Mouse (Mus musculus) ES-E14 (cell line): ENCODE data around the gene Rasip1. TPM values are rescaled to one million over a fixed set of nuclear protein-coding genes. Genes with fewer than 3 reads are reported as not detected.

Experiments used
- DNase-seq: peaks from one replicate; pipeline ENCODE4 v3.0.0-alpha.2; 2013; ENCODE audit warnings: low read depth, low spot score
- H3K27ac ChIP-seq: 2 replicates; pipeline ENCODE4 v1.5.1; 2012; ENCODE audit warnings: low read depth, mild to moderate bottlenecking, low read length, moderate library complexity, mixed read lengths; ENCODE audit not compliant: poor library complexity, insufficient read depth, severe bottlenecking
- H3K36me3 ChIP-seq: 2 replicates; pipeline ENCODE4 v1.6.1; 2012; ENCODE audit warnings: mild to moderate bottlenecking, low read length, moderate library complexity, mixed read lengths; ENCODE audit not compliant: control insufficient read depth, poor library complexity, insufficient read depth, severe bottlenecking
- H3K4me1 ChIP-seq, 2 experiments: fragments of 150-350 bp in 1 of 2; sonication (generic) in 1 of 2; 2 replicates each; pipeline ENCODE4 v1.6.1; 2012; ENCODE audit warnings: low read length in 2 of 2, mild to moderate bottlenecking in 1 of 2, mixed read lengths in 1 of 2; ENCODE audit not compliant: control insufficient read depth in 2 of 2, insufficient read depth in 2 of 2, poor library complexity in 1 of 2
- H3K4me3 ChIP-seq, 2 experiments: fragments of 150-350 bp in 1 of 2; sonication (generic) in 1 of 2; 2 replicates each; pipeline ENCODE4 v1.5.1; 2012; ENCODE audit warnings: low read length in 2 of 2, low read depth in 1 of 2, mild to moderate bottlenecking in 1 of 2, mixed read lengths in 1 of 2; ENCODE audit not compliant: insufficient read depth in 1 of 2, poor library complexity in 1 of 2, severe bottlenecking in 1 of 2
- H3K9ac ChIP-seq: 2 replicates; pipeline ENCODE4 v1.6.1; 2012; ENCODE audit warnings: low read depth, mild to moderate bottlenecking, low read length, mixed read lengths; ENCODE audit not compliant: poor library complexity, insufficient read depth, severe bottlenecking
- H3K9me3 ChIP-seq: fragments of 150-350 bp; sonication (generic); 2 replicates; pipeline ENCODE4 v1.6.1; 2012; ENCODE audit warnings: low read depth, mild to moderate bottlenecking, low read length; ENCODE audit not compliant: control insufficient read depth, insufficient read depth
- CHD2 ChIP-seq: IDR thresholded peaks from 2 replicates; pipeline ENCODE4 v1.6.1; 2014; ENCODE audit warnings: mild to moderate bottlenecking, low read depth, low read length, inconsistent platforms
- HCFC1 ChIP-seq: IDR thresholded peaks from 2 replicates; pipeline ENCODE4 v1.6.1; 2012; ENCODE audit warnings: low read length, inconsistent platforms, borderline replicate concordance; ENCODE audit not compliant: insufficient read depth
- MAFK ChIP-seq: IDR thresholded peaks from 2 replicates; pipeline ENCODE4 v1.6.1; 2014; ENCODE audit warnings: mild to moderate bottlenecking, low read depth, low read length, inconsistent platforms; ENCODE audit not compliant: insufficient read depth
- ZC3H11A ChIP-seq: IDR thresholded peaks from 2 replicates; pipeline ENCODE4 v1.6.1; 2012; ENCODE audit warnings: low read depth, mild to moderate bottlenecking, inconsistent platforms, low read length, borderline replicate concordance
- ZNF384 ChIP-seq: IDR thresholded peaks from 2 replicates; pipeline ENCODE4 v1.6.1; 2012; ENCODE audit warnings: low read depth, low read length, inconsistent platforms
- in situ Hi-C, 2 experiments: fragments of 600-800 bp; cut with MboI; formaldehyde crosslinking; loops; one replicate each; pipeline ENCODE4 v1.15.1; 2025; ENCODE audit warnings: low sequenced_read_pairs in 2 of 2, inconsistent platforms in 1 of 2; ENCODE audit not compliant: unreplicated experiment in 2 of 2
- total RNA-seq: library from RNA; depleted of rRNA; stranded (reverse); fragments of 300-350 nt; gene quantifications from 2 replicates; pipeline ENCODE4 v1.2.3, GENCODE M21; 2012

Gene Rasip1
- total RNA-seq, 1 experiment: 5.3 TPM

DNA sequence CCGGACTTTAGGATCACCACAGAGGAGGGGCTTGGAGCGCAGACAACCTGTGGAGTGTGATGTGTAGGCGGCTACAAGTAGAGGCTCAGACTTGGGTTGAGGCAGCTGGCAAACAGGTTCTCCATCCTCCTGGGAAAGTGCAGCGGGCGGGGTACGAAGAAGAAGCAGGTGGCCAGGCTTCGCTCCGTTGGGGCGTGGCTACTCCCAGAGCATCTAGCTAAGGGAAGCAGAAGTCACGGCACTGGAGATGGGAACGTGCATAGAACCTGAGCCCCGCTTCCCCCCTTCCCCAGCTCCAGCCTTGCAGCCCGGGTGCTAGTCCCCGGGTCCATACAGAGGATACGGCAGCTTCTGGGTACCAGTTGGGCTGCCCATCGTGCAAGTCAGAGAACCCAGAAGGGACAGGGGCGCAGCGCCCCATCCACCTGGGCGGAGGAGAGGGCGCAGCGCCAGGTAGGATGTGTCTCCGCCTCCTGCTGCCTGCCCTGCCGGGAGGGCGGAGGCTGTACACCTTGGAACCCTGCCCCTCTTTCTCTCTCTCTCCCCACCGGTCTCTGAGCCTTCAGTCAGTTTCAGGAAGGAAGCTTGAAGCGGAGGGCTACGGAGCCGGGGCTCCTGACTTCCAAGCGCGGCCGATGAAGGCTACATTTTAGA is 10.1 kb upstream of the Rasip1 start, which contains the start of gene Fut1:
Gene Fut1 (plus strand): TSS at position 248 of the 654 bp plus-strand sequence.
- TF ChIP-seq HCFC1 (no peak), ZC3H11A (no peak), CHD2 (no peak), ZNF384 (no peak), MAFK (no peak)
- H3K27ac ChIP-seq: no peak within 1 kb of the TSS
- no peak within 1 kb of the TSS for H3K9ac ChIP-seq
- peak within 1 kb of the TSS; percentile 46 to 55 for H3K4me3 ChIP-seq
- H3K4me1 ChIP-seq: peaks cover 2 to 5% of the 10 kb centered on the region in 2 experiments; a peak in 1 of 4 replicates
- H3K36me3 ChIP-seq: peaks cover 2% of the 10 kb centered on the region; the same call in 1 of the 2 replicates
- no peak for DNase-seq
- H3K9me3 ChIP-seq: no peaks in the 10 kb centered on the region
- in situ Hi-C loops: no loop called here

DNA sequence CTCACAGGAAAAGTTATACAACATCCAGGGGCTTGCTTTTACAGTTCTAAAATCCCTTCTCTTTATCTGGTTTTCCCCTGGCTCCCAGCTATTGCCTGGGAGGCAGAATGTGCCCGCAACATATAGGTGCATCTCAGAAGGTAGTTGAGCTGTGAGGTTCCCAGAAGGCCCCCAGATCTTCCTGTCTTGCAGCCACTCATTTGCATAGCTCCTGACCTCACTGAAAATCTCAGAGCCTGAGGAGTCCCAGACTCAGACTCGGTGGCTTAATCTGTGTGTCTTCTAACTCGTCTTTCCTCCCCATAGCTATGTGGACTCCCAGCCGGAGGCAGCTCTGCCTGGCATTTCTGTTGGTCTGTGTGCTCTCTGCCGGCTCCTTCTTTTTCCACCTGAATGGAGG is 9.0 kb upstream of the Rasip1 start:
- no peak overlapping the region for H3K9ac ChIP-seq
- H3K36me3 ChIP-seq: peaks cover 2% of the 10 kb centered on the region; the same call in 1 of the 2 replicates
- no peak overlapping the region for H3K27ac ChIP-seq
- no peak overlapping the region for H3K4me3 ChIP-seq
- DNase-seq: no peak
- H3K9me3 ChIP-seq: no peaks in the 10 kb centered on the region
- H3K4me1 ChIP-seq: peaks cover 2 to 5% of the 10 kb centered on the region in 2 experiments; a peak in 1 of 4 replicates
- no peak for TF ChIP-seq CHD2
- TF ChIP-seq MAFK: no peak
- no peak for TF ChIP-seq HCFC1
- in situ Hi-C loops: no loop called here

- no peak for DNase-seq
- Histone ChIP-seq H3K4me3 (no peak overlapping the region), H3K36me3 (peaks cover 2% of the 10 kb centered on the region; the same call in 1 of the 2 replicates), H3K27ac (no peak overlapping the region), H3K4me1 (peaks cover 2 to 5% of the 10 kb centered on the region in 2 experiments; a peak in 1 of 4 replicates), H3K9me3 (no peaks in the 10 kb centered on the region), H3K9ac (no peak overlapping the region)
- TF ChIP-seq HCFC1 (no peak), ZC3H11A (no peak), CHD2 (no peak), MAFK (no peak), ZNF384 (no peak)
- in situ Hi-C loops: no loop called here
Measured at GRCm38 (mm10) chr7:45619592-45619991, 7.7 kb upstream of the Rasip1 start.

DNA sequence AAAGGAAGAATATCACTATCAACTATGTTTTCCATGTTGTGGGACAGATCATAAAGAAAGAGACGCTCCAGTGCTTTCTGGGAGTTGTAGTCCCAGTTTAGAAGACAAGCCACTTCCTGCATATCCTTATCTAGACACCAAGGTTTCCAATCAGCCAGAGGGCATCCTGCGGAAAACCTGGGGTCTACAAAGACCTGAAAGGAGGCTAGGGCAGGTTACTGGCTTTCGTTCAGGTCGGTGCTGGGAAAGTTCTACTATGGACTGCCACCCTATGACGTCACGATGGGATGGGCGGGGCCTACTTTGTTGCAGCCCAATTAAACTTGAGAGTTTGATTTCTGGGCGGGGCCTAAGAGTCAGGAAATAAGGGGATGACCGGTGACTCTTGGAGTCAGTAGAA is 5.8 kb upstream of the Rasip1 start, which contains the start of gene Izumo1:
Gene Izumo1 (plus strand): TSS at position 369 of the 400 bp plus-strand sequence.
- peaks cover 2 to 3% of the 10 kb centered on the region in 2 experiments; a peak in 1 of 4 replicates for H3K4me1 ChIP-seq
- H3K27ac ChIP-seq: no peak within 1 kb of the TSS
- no peaks in the 10 kb centered on the region for H3K9me3 ChIP-seq
- H3K9ac ChIP-seq: no peak within 1 kb of the TSS
- DNase-seq: peak; percentile 87
- H3K4me3 ChIP-seq: peak within 1 kb of the TSS in 1 of 2 experiments; percentile 34; a peak in 3 of 4 replicates
- TF ChIP-seq ZNF384 (no peak), ZC3H11A (no peak), HCFC1 (peak; percentile 89), MAFK (no peak)
- in situ Hi-C loops: no loop called here
- H3K36me3 ChIP-seq: peaks cover 2% of the 10 kb centered on the region; the same call in 1 of the 2 replicates
